Mouse (Mus musculus) erythroid progenitor cell, adult 5-6 weeks (primary cell): ENCODE results near the gene Ttc37. TPM values are rescaled to one million over a fixed set of nuclear protein-coding genes. Genes with fewer than 3 reads are reported as not detected.

Experiments used
- ATAC-seq: replicated peaks from 2 replicates; pipeline ENCODE4 v1.8.0; 2016; ENCODE audit warnings: moderate number of reproducible peaks, mild to moderate bottlenecking, moderate TSS enrichment, inconsistent platforms; ENCODE audit not compliant: poor library complexity, low FRiP score, severe bottlenecking
- total RNA-seq, 2 experiments: library from RNA; stranded (forward) in 1 of 2; stranded (reverse) in 1 of 2; fragments of 150-400 nt in 1 of 2; fragments of 186-747, 209-891 nt in 1 of 2; gene quantifications; 2 replicates each; pipeline versions ENCODE4 v1.2.3 to v1.2.4; 2015 to 2017; ENCODE audit warnings: low replicate concordance in 2 of 2

Ttc37 gene
- total RNA-seq, 2 experiments from 2014 or later = 2.5 to 4.5 TPM

DNA sequence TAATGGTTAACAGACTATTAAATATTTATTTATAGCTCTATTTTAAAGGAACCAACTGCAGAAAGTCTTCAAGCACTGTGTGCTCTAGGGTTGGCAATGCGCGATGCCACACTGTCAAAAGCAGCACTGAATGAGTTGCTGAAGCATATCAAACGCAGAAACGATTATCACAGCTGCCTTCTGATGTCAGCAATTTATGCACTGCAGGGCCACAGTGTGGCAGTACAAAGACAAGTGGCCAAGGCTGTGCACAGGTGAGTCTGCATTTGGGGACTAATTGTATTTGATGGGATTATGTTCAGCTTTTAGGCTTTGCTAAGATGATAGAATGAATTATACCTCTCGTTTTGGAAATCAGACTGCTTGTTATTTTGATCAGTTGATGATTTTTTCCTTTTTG lies 51.9 kb downstream of the Ttc37 start:
- no peak for ATAC-seq

- no peak for ATAC-seq
These were observed 58.6 kb downstream of the Ttc37 start for GRCm38 (mm10) chr13:76157099-76157498.

DNA sequence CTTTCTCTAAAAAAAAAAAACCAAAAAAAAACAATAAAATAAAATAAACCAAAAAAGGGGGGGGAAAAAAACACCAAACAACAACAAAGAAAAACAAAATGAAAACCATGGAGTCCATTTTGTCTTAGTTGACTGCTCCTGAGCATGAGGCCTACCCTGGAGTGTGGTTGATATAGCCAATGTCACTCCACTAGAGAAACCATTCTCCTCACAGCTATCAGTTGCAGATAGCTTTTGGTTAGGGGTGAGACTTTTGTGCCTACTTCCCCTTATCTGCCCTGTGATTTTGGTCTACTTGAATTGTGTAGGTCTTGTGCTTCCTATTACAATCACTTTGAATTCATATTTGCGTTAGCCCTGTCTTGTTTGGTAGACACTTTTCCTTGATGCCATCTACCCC lies 59.0 kb downstream of the Ttc37 start:
- no peak for ATAC-seq

- no peak for ATAC-seq
These were observed 62.1 kb downstream of the Ttc37 start for GRCm38 (mm10) chr13:76160587-76160986.

- ATAC-seq = no peak
These were observed 75.8 kb downstream of the Ttc37 start for GRCm38 (mm10) chr13:76174297-76174696.

DNA sequence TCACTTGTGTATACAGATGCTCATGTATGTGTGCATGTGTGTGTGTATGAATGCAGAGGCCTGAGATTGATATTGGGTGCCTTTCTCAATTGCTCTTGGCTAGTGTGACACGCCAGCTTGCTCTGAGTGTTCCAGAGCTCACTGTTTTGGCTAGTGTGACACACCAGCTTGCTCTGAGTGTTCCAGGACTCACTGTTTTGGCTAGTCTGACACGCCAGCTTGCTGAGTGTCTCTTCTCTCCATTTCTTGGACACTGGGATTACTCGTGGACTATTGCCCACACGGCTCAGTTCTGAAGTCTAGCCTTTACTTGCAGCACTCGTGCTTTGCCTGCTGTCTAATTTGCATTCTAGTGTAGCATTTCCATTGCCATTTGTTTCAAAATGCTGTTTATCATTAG lies 80.2 kb downstream of the Ttc37 start:
- ATAC-seq = no peak

GRCm38 (mm10) chr13:76187651-76188050 lies 89.1 kb downstream of the Ttc37 start:
- ATAC-seq = no peak

- ATAC-seq = no peak
These were observed 90.7 kb downstream of the Ttc37 start for GRCm38 (mm10) chr13:76189190-76189589.

DNA sequence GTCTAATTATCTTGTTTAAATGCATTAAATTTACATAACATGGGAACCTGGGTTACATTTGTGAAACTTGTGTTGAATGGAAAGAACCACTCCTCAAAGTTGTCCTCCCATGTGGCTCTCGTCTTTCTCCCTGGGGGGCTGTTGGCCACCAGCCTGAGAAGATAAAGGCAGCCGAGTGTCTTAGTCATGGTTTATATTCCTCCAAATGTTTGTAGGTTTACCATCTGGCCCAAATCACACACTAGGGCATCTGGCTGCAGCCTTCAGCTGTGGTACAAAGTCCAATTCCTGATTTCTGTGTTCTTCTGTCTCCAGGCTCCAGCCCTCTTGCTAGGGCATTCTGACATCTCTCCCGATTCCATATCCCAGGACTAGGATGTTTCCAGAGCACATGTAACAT lies 91.7 kb downstream of the Ttc37 start:
- no peak for ATAC-seq

GRCm38 (mm10) chr13:76194937-76195336 lies 96.4 kb downstream of the Ttc37 start:
- ATAC-seq = no peak

GRCm38 (mm10) chr13:76195431-76196138 lies 97.1 kb downstream of the Ttc37 start:
- no peak for ATAC-seq

- no peak for ATAC-seq
These were observed 98.8 kb downstream of the Ttc37 start for GRCm38 (mm10) chr13:76197297-76197848.

- no peak for ATAC-seq
These were observed 101.4 kb downstream of the Ttc37 start for GRCm38 (mm10) chr13:76199943-76200342.

DNA sequence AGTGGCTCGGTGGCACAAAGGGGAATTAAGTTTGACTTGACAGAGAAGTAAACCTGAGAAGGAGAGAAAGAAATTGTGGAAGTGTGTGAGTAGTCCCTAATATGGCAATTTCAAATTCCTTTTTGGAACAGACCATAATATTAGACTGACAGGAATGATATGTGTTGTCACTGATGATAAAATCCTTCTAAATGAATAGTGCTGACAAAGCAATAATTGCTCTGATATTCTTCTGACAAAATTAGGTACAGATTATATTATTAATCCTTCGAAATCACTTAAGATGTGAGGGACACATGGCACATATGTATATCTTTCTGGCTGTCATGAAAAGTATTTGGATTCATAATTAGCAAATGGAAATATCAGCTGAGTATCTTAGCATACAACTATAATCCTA lies 116.4 kb downstream of the Ttc37 start:
- ATAC-seq = no peak

DNA sequence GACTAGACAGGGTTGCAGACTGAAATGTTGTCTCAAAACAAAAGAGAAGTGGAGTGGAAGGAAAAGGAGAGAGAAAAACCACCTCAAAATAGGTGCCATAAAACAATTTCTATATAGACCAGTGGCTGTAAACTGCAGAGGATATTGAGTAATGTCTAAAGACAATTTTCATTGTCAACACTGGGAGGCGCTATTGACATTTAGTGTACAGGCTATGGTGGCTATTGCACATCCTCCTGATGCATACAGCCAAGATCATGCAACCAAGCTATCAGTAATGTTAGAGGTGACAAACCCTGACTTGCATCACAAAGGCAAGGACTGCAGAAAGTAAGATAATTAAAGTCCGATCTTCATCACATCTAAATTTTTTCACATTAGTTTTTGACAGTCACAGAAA lies 116.9 kb downstream of the Ttc37 start:
- ATAC-seq = no peak

Other genes with a start within 250 kb of the Ttc37 start
- 1.3 and 1.4 TPM in 2 replicates for gene Rhobtb3, start 154.8 kb upstream of the Ttc37 start, total RNA-seq (2015; ENCODE audit: low replicate concordance)
- 0.30 TPM in 1 of 2 replicates, not detected in the other for gene Rhobtb3, start 154.8 kb upstream of the Ttc37 start, total RNA-seq (2017; ENCODE audit: low replicate concordance)
- gene Spata9, start 131.6 kb upstream of the Ttc37 start, total RNA-seq (2015; ENCODE audit: low replicate concordance) = not detected in 2 replicates
- not detected in 2 replicates for gene Spata9, start 131.6 kb upstream of the Ttc37 start, total RNA-seq (2017; ENCODE audit: low replicate concordance)
- gene Rfesd, start 80.0 kb upstream of the Ttc37 start, total RNA-seq (2015; ENCODE audit: low replicate concordance) = 21.6 and 52.0 TPM in 2 replicates
- gene Rfesd, start 80.0 kb upstream of the Ttc37 start, total RNA-seq (2017; ENCODE audit: low replicate concordance) = 8.1 and 18.6 TPM in 2 replicates
- gene Gpr150, start 41.7 kb upstream of the Ttc37 start, total RNA-seq (2015; ENCODE audit: low replicate concordance) = 0.72 TPM in 1 of 2 replicates, not detected in the other
- gene Gpr150, start 41.7 kb upstream of the Ttc37 start, total RNA-seq (2017; ENCODE audit: low replicate concordance) = 0.26 TPM in 1 of 2 replicates, not detected in the other
- 0.84 and 1.1 TPM in 2 replicates for gene Arsk, start 74 bp upstream of the Ttc37 start, total RNA-seq (2015; ENCODE audit: low replicate concordance)
- 1.5 and 1.8 TPM in 2 replicates for gene Arsk, start 74 bp upstream of the Ttc37 start, total RNA-seq (2017; ENCODE audit: low replicate concordance)
- not detected in 2 replicates for gene Fam81b, start 206.3 kb downstream of the Ttc37 start, total RNA-seq (2015; ENCODE audit: low replicate concordance)
- gene Fam81b, start 206.3 kb downstream of the Ttc37 start, total RNA-seq (2017; ENCODE audit: low replicate concordance) = not detected in 2 replicates